Mouse (Mus musculus) hindbrain, embryonic 11.5 days (tissue): ENCODE measurements around the gene Cst3. TPM values are rescaled to one million over a fixed set of nuclear protein-coding genes. Genes with fewer than 3 reads are reported as not detected.

Experiments
- ATAC-seq: fragments of 200-750 bp; cut with Nextera tagmentation; 2 replicates; pipeline ENCODE4 v1.8.0; 2017; ENCODE audit warnings: mild to moderate bottlenecking, moderate TSS enrichment, moderate library complexity; ENCODE audit not compliant: low FRiP score
- DNase-seq: peaks from one replicate; pipeline ENCODE4 v3.0.0-alpha.2; 2015; ENCODE audit warnings: low spot score
- H3K27ac ChIP-seq: fragments of 300-500 bp; sonication (generic); 2 replicates; pipeline ENCODE4 v1.5.1; 2014; ENCODE audit warnings: mild to moderate bottlenecking, low read depth, low read length
- H3K27me3 ChIP-seq: fragments of 300-500 bp; sonication (generic); 2 replicates; pipeline ENCODE4 v1.6.1; 2014; ENCODE audit warnings: mild to moderate bottlenecking, low read length, moderate library complexity, mixed read lengths; ENCODE audit not compliant: control insufficient read depth, insufficient read depth
- H3K36me3 ChIP-seq: fragments of 300-500 bp; sonication (generic); 2 replicates; pipeline ENCODE4 v1.6.1; 2014; ENCODE audit warnings: mild to moderate bottlenecking, low read length, moderate library complexity, mixed read lengths; ENCODE audit not compliant: control insufficient read depth, insufficient read depth
- H3K4me1 ChIP-seq: fragments of 300-500 bp; sonication (generic); replicated peaks from 2 replicates; pipeline ENCODE4 v1.6.1; 2014; ENCODE audit warnings: low read length, mixed read lengths; ENCODE audit not compliant: control insufficient read depth, insufficient read depth
- H3K4me2 ChIP-seq: fragments of 300-500 bp; sonication (generic); replicated peaks from 2 replicates; pipeline ENCODE4 v1.6.1; 2014; ENCODE audit warnings: mild to moderate bottlenecking, low read depth, low read length
- H3K4me3 ChIP-seq: fragments of 300-500 bp; sonication (generic); 2 replicates; pipeline ENCODE4 v1.5.1; 2014; ENCODE audit warnings: low read depth, low read length
- H3K9ac ChIP-seq: fragments of 300-500 bp; sonication (generic); 2 replicates; pipeline ENCODE4 v1.6.1; 2014; ENCODE audit warnings: low read depth, low read length
- H3K9me3 ChIP-seq: fragments of 300-500 bp; sonication (generic); 2 replicates; pipeline ENCODE4 v1.6.1; 2016; ENCODE audit warnings: low read length; ENCODE audit not compliant: control insufficient read depth
- WGBS: fragments of 180-500 bp; shearing (Covaris S2); extraction: QIAGEN DNeasy Blood & Tissue Kit; methylation state at CpG from one replicate; pipeline ENCODE4 v1.1.7; 2014; 5-methylcytosine and 5-hydroxymethylcytosine counted together
- polyA plus RNA-seq: library from polyadenylated mRNA; unstranded; fragments of >200 nt; fragmentation: Nextera tagmentation; extraction: Ambion mirVana; gene quantifications from 2 replicates; pipeline ENCODE4 v1.2.1, GENCODE M21; 2014

Cst3 gene
- polyA plus RNA-seq, 1 experiment from 2014 or later, result 384 TPM

- no peak overlapping the region for H3K4me3 ChIP-seq
- no peak for ATAC-seq
Observed at GRCm38 (mm10) chr2:148868959-148869358, 6.5 kb downstream of the Cst3 start.

GRCm38 (mm10) chr2:148864966-148865365 is 10.5 kb downstream of the Cst3 start, which contains the start of gene 9230104L09Rik:
9230104L09Rik (minus strand) TSS chr2:148865038.
- Histone ChIP-seq H3K9ac (no peak within 1 kb of the TSS), H3K9me3 (no peaks in the 10 kb centered on the region), H3K4me1 (no peaks in the 10 kb centered on the region), H3K27ac (no peak within 1 kb of the TSS), H3K36me3 (no peaks in the 10 kb centered on the region), H3K4me3 (no peak within 1 kb of the TSS), H3K4me2 (no peak within 1 kb of the TSS), H3K27me3 (no peaks in the 10 kb centered on the region)
- WGBS, result 63% methylated on average over 2 of the region's 2 CpGs
- DNase-seq (no peak), ATAC-seq (no peak)

More at GRCm38 (mm10) chr2:148868959-148869358, 6.5 kb downstream of the Cst3 start:
- 92% methylated on average over 1 of the region's 1 CpGs for WGBS
- Histone ChIP-seq H3K4me2 (no peak overlapping the region), H3K27ac (no peak overlapping the region), H3K27me3 (no peaks in the 10 kb centered on the region), H3K36me3 (no peaks in the 10 kb centered on the region), H3K9me3 (no peaks in the 10 kb centered on the region), H3K4me1 (no peaks in the 10 kb centered on the region; the same call in none of the 2 replicates), H3K9ac (no peak overlapping the region)
- DNase-seq, result no peak

GRCm38 (mm10) chr2:148861693-148862092 is 13.8 kb downstream of the Cst3 start:
- Histone ChIP-seq H3K4me2 (no peak overlapping the region), H3K36me3 (no peaks in the 10 kb centered on the region), H3K27me3 (no peaks in the 10 kb centered on the region), H3K4me3 (no peak overlapping the region), H3K27ac (no peak overlapping the region), H3K4me1 (no peaks in the 10 kb centered on the region), H3K9me3 (no peaks in the 10 kb centered on the region), H3K9ac (no peak overlapping the region)
- ATAC-seq, result no peak
- no peak for DNase-seq

GRCm38 (mm10) chr2:148860993-148861392 is 14.5 kb downstream of the Cst3 start:
- ATAC-seq (no peak), DNase-seq (no peak)
- WGBS, result 90% methylated on average over 4 of the region's 4 CpGs
- Histone ChIP-seq H3K36me3 (no peaks in the 10 kb centered on the region), H3K27me3 (no peaks in the 10 kb centered on the region), H3K4me3 (no peak overlapping the region), H3K9me3 (no peaks in the 10 kb centered on the region), H3K9ac (no peak overlapping the region), H3K4me1 (no peaks in the 10 kb centered on the region), H3K27ac (no peak overlapping the region), H3K4me2 (no peak overlapping the region)

GRCm38 (mm10) chr2:148857506-148857905 is 18.0 kb downstream of the Cst3 start:
- Histone ChIP-seq H3K27me3 (no peaks in the 10 kb centered on the region), H3K4me2 (no peak overlapping the region), H3K4me3 (no peak overlapping the region), H3K9ac (no peak overlapping the region), H3K27ac (no peak overlapping the region), H3K36me3 (no peaks in the 10 kb centered on the region), H3K4me1 (no peaks in the 10 kb centered on the region), H3K9me3 (no peaks in the 10 kb centered on the region)
- no peak for ATAC-seq
- WGBS, result 91% methylated on average over 4 of the region's 4 CpGs
- DNase-seq, result no peak

- no peak overlapping the region for H3K4me2 ChIP-seq
- no peak overlapping the region for H3K9ac ChIP-seq
- no peaks in the 10 kb centered on the region for H3K36me3 ChIP-seq
- DNase-seq, result no peak
- no peak overlapping the region for H3K27ac ChIP-seq
- 76% methylated on average over 8 of the region's 8 CpGs for WGBS
- H3K9me3 ChIP-seq, result no peaks in the 10 kb centered on the region
- ATAC-seq, result no peak
- no peaks in the 10 kb centered on the region for H3K4me1 ChIP-seq
- no peaks in the 10 kb centered on the region for H3K27me3 ChIP-seq
- H3K4me3 ChIP-seq, result no peak overlapping the region
Observed at GRCm38 (mm10) chr2:148856630-148857400, 18.7 kb downstream of the Cst3 start.

- H3K4me2 ChIP-seq, result no peak overlapping the region
- no peak overlapping the region for H3K9ac ChIP-seq
- H3K27me3 ChIP-seq, result no peaks in the 10 kb centered on the region
- no peaks in the 10 kb centered on the region for H3K36me3 ChIP-seq
- 50% methylated on average over 8 of the region's 8 CpGs for WGBS
- peak; percentile 81 for DNase-seq
- H3K27ac ChIP-seq, result no peak overlapping the region
- no peaks in the 10 kb centered on the region for H3K9me3 ChIP-seq
- no peak overlapping the region for H3K4me3 ChIP-seq
- ATAC-seq, result peak; percentile 69
- H3K4me1 ChIP-seq, result no peaks in the 10 kb centered on the region
Observed at GRCm38 (mm10) chr2:148851116-148851906, 24.2 kb downstream of the Cst3 start.

- H3K9me3 ChIP-seq, result no peaks in the 10 kb centered on the region
- H3K4me2 ChIP-seq, result no peak overlapping the region
- no peak overlapping the region for H3K4me3 ChIP-seq
- no peaks in the 10 kb centered on the region for H3K4me1 ChIP-seq
- DNase-seq (no peak), ATAC-seq (no peak)
- H3K9ac ChIP-seq, result no peak overlapping the region
- H3K27ac ChIP-seq, result no peak overlapping the region
- H3K27me3 ChIP-seq, result no peaks in the 10 kb centered on the region
- 96% methylated on average over 2 of the region's 2 CpGs for WGBS
- H3K36me3 ChIP-seq, result no peaks in the 10 kb centered on the region
Observed at GRCm38 (mm10) chr2:148839224-148839623, 36.3 kb downstream of the Cst3 start.
